Mouse (Mus musculus): ENCODE results near the gene Tm4sf19.
"Not testable (repeated sequence)": the region's sequence is repeated elsewhere in the genome, so short reads cannot be mapped to it uniquely, and the experiment has no call there.

The Tm4sf19 gene

GRCm38 (mm10) chr16:32419517-32420483, 19.5 kb downstream of the Tm4sf19 start, which contains the start of gene Tctex1d2:
Tctex1d2 (plus strand) TSS chr16:32419702.
- in situ Hi-C loops (cut with MboI; ENCODE audit: low pct_unique_long_range_greater_than_20kb in 1 of 2, low sequenced_read_pairs in 2 of 2, unreplicated experiment in 1 of 2) = no loop called here

GRCm38 (mm10) chr16:32427506-32427905, 27.2 kb downstream of the Tm4sf19 start:
- in situ Hi-C loops (cut with MboI; ENCODE audit: low pct_unique_long_range_greater_than_20kb in 1 of 2, low sequenced_read_pairs in 2 of 2, unreplicated experiment in 1 of 2) = no loop called here

GRCm38 (mm10) chr16:32430474-32431046, 30.3 kb downstream of the Tm4sf19 start, which contains the start of gene Pcyt1a:
Pcyt1a (plus strand) TSS chr16:32430921.
- in situ Hi-C loops (cut with MboI; ENCODE audit: low pct_unique_long_range_greater_than_20kb in 1 of 2, low sequenced_read_pairs in 2 of 2, unreplicated experiment in 1 of 2) = no loop called here

DNA sequence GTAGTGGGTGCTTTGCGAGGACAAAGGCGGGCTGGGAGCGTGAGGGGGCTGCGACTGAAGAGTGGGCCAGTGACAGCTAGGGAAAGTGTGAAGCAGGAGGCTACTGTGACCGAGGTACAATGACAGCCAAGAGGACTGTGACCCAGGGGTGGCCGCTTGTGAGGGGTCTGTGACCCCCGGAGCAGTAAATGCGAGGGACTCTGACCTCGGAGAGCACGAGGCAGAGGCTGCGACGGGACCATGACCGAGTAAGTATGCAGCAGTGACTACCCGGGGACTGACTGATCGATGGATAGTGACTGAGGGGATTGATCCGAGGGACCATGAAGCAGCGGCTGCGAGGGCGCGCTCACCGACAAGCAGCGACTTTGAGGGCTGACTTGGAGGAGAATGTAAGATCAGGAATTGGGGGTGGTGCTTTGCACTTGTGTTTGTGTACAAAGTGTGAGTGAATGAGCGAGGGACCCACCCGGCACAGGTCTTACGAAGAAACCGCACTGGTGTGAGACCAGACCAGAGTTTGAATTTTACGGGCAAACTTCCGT, 30.8 kb downstream of the Tm4sf19 start:
- in situ Hi-C loops (cut with MboI; ENCODE audit: low pct_unique_long_range_greater_than_20kb in 1 of 2, low sequenced_read_pairs in 2 of 2, unreplicated experiment in 1 of 2) = no loop called here

DNA sequence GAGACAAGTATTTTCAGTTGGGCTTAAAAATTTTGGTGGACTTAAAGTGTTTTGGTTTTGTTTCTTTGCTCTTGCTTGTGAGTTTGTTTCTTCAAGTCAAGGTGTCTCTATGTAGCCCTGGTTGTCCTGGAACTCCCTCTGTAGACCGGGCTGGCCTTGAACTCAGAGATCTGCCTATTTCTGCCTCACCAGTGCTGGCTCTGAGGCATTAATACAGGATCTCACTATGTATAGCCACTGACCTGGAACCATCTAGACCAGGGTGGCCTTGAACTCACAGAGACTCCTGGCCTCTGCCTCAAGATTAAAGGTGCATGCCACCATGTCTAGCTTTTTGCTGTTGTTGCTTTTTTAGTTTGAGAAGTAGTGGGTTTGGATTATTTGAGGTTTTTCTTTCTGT, 31.6 kb downstream of the Tm4sf19 start:
- in situ Hi-C loops (cut with MboI; ENCODE audit: low pct_unique_long_range_greater_than_20kb in 1 of 2, low sequenced_read_pairs in 2 of 2, unreplicated experiment in 1 of 2) = no loop called here

- in situ Hi-C loops (cut with MboI; ENCODE audit: low pct_unique_long_range_greater_than_20kb in 1 of 2, low sequenced_read_pairs in 2 of 2, unreplicated experiment in 1 of 2) = no loop called here
These were observed 32.8 kb downstream of the Tm4sf19 start for GRCm38 (mm10) chr16:32433138-32433537.

DNA sequence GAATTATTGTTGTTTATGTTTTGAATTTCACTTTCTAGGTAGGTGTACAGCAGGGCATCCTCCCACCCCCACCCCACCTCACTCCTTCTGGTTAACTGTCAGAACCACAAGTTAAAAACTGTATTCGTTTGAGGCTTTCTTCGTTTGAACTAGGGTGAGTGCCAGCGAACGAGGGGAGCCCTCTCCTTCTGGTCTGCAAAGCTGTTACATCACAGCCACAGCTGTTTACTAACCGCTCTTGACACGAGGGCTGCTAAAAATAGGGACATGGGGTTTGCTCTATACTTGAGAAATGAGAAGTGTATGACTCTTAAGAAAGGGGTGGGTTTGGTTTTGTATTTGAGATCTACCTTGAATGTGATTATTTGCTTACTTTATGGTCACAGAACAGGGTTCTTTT, 33.8 kb downstream of the Tm4sf19 start:
- in situ Hi-C loops (cut with MboI; ENCODE audit: low pct_unique_long_range_greater_than_20kb in 1 of 2, low sequenced_read_pairs in 2 of 2, unreplicated experiment in 1 of 2) = no loop called here

DNA sequence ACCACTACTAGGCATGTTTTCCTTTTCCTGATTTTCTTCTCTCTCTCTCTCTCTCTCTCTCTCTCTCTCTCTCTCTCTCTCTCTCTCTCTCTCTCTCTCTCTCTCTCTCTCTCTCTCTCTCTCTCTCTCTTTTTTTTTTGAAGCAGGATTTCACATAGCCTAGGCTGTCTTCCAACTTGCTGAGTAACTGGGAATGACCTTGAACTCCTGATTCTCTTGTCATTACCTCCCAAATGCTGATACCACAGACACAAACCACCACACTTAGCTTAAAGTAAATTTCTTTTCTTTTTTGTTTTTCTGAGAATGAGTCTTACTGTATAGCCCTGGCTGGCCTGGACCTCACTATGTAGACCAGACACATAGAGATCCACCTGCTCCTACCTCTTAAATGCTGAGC, 34.4 kb downstream of the Tm4sf19 start:
- in situ Hi-C loops (cut with MboI; ENCODE audit: low pct_unique_long_range_greater_than_20kb in 1 of 2, low sequenced_read_pairs in 2 of 2, unreplicated experiment in 1 of 2) = no loop called here

DNA sequence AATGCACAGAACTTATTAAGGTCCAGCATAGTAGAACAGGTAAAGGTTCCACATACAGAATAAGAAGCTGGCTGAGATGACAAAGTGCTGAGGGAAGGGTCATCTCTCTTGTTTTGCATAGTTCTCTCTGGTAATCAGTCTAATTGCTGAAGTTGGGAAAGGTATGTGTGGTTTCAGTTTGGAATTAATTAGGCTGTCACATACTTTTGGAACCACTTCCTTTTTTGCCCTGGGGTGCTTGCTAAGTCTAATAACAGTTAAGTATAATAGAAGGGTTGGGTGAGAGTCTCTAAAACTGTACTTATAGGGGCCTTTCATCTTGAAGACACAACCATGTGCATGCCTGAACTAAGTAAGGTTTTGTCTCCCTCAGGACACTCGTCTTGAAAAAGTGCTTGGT, 36.4 kb downstream of the Tm4sf19 start:
- in situ Hi-C loops (cut with MboI; ENCODE audit: low pct_unique_long_range_greater_than_20kb in 1 of 2, low sequenced_read_pairs in 2 of 2, unreplicated experiment in 1 of 2) = no loop called here

DNA sequence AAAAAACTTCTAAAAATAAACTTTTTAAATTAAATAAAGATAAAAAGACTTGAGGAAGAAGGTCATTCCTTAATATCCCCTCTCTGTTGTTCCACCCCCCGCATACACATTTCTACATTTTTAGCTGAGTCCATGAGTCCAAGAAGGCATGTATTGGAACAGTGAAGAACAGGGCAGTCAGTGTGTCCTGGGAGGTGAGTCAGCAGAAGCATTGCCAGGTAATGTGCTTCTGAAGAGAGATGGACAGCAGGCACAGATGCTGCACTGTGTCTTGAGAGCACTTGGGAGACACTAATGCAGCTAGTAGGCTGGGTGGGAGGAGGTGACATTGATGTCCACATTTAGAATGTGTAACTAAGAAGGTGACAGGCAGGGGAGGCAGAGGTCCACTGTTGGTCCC, 37.0 kb downstream of the Tm4sf19 start:
- in situ Hi-C loops (cut with MboI; ENCODE audit: low pct_unique_long_range_greater_than_20kb in 1 of 2, low sequenced_read_pairs in 2 of 2, unreplicated experiment in 1 of 2) = no loop called here

GRCm38 (mm10) chr16:32441432-32441831, 41.1 kb downstream of the Tm4sf19 start:
- in situ Hi-C loops (cut with MboI; ENCODE audit: low pct_unique_long_range_greater_than_20kb in 1 of 2, low sequenced_read_pairs in 2 of 2, unreplicated experiment in 1 of 2) = no loop called here

DNA sequence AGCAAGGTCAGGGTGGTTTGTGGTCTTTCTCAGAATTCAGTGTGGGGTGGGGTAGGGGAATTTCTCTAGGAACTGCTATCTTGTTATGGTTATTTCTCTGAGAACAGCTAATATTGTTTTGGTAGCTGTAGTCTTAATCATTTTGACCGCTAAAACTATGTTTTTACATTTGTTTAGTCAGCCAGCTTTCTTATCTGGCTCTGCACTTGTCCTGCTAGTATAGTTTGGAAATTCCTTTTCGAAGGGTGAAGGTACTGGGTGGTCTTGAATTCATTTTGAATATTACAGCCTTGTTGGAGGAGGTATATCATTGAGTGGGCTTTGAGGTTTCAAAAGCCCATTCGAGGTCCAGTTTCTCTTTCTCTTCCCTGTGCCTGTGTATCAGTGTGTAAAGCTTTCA, 44.3 kb downstream of the Tm4sf19 start:
- in situ Hi-C loops (cut with MboI; ENCODE audit: low pct_unique_long_range_greater_than_20kb in 1 of 2, low sequenced_read_pairs in 2 of 2, unreplicated experiment in 1 of 2) = not testable (repeated sequence)

- in situ Hi-C loops (cut with MboI; ENCODE audit: low pct_unique_long_range_greater_than_20kb in 1 of 2, low sequenced_read_pairs in 2 of 2, unreplicated experiment in 1 of 2) = no loop called here
These were observed 45.3 kb downstream of the Tm4sf19 start for GRCm38 (mm10) chr16:32445558-32445957.

DNA sequence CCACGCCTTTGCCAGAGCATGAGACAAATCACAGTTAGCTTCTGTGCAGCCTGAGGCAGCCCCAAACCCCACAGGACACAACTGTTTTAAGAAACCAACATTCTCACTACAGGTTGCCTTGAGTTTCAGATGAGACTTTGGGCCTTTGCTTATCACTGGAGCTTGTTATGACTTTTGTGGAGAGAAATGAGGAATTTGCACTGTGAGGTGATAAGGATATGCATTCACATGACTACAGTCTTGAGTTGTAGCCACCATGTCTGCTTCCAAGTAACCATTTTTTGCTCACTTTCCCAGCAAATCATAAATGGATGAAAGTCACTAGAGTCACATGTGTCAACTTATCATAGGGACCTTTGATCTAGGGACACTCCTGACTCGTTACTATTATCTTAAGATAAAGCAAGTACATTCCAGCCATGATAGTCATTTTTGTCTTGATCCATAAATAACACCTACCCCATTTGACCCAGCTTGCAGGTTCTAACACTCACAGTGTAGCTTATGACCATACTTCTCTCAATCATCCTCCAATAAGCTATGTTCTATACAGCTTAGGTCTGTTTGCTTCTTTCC, 46.3 kb downstream of the Tm4sf19 start:
- in situ Hi-C loops (cut with MboI; ENCODE audit: low pct_unique_long_range_greater_than_20kb in 1 of 2, low sequenced_read_pairs in 2 of 2, unreplicated experiment in 1 of 2) = no loop called here

GRCm38 (mm10) chr16:32449665-32450064, 49.4 kb downstream of the Tm4sf19 start:
- in situ Hi-C loops (cut with MboI; ENCODE audit: low pct_unique_long_range_greater_than_20kb in 1 of 2, low sequenced_read_pairs in 2 of 2, unreplicated experiment in 1 of 2) = no loop called here

- in situ Hi-C loops (cut with MboI; ENCODE audit: low pct_unique_long_range_greater_than_20kb in 1 of 2, low sequenced_read_pairs in 2 of 2, unreplicated experiment in 1 of 2) = no loop called here
These were observed 49.8 kb downstream of the Tm4sf19 start for GRCm38 (mm10) chr16:32450133-32450532.

GRCm38 (mm10) chr16:32453102-32453501, 52.8 kb downstream of the Tm4sf19 start:
- in situ Hi-C loops (cut with MboI; ENCODE audit: low pct_unique_long_range_greater_than_20kb in 1 of 2, low sequenced_read_pairs in 2 of 2, unreplicated experiment in 1 of 2) = no loop called here

- in situ Hi-C loops (cut with MboI; ENCODE audit: low pct_unique_long_range_greater_than_20kb in 1 of 2, low sequenced_read_pairs in 2 of 2, unreplicated experiment in 1 of 2) = no loop called here
These were observed 54.3 kb downstream of the Tm4sf19 start for GRCm38 (mm10) chr16:32454646-32455045.

- in situ Hi-C loops (cut with MboI; ENCODE audit: low pct_unique_long_range_greater_than_20kb in 1 of 2, low sequenced_read_pairs in 2 of 2, unreplicated experiment in 1 of 2) = no loop called here
These were observed 55.8 kb downstream of the Tm4sf19 start for GRCm38 (mm10) chr16:32456086-32456485.

Measured in mouse embryonic stem cell (cell line).